Mouse (Mus musculus): ENCODE measurements around the gene Atp2a1.

- TF ChIP-seq MYOG (IDR thresholded peaks at IDR 0.05; ENCODE audit: control insufficient read depth, extremely low read depth, insufficient read length) (no peak), CTCF (IDR thresholded peaks at IDR 0.05; ENCODE audit: control insufficient read depth, insufficient read depth, insufficient read length) (no peak), USF1 (IDR thresholded peaks at IDR 0.05; ENCODE audit: low read depth) (no peak)
These were observed at the start of gene Atp2a1 for GRCm38 (mm10) chr7:126463004-126463403.
